Mouse (Mus musculus) megakaryocyte progenitor cell, adult 5-6 weeks (primary cell): ENCODE data around the gene Scube1. TPM values are rescaled to one million over a fixed set of nuclear protein-coding genes. Genes with fewer than 3 reads are reported as not detected.

Experiments
- ATAC-seq: replicated peaks from 2 replicates; pipeline ENCODE4 v1.8.0; 2016; ENCODE audit warnings: mild to moderate bottlenecking, moderate TSS enrichment, inconsistent platforms; ENCODE audit not compliant: poor library complexity
- total RNA-seq, 2 experiments: library from RNA; stranded (forward) in 1 of 2; stranded (reverse) in 1 of 2; fragments of 157-497, 149-512 nt in 1 of 2; fragments of 200-1000 nt in 1 of 2; gene quantifications; 2 replicates each; pipeline versions ENCODE4 v1.2.3 to v1.2.4; 2015 to 2017

Scube1 gene
- total RNA-seq (2015): not detected in 2 replicates
- not detected in 2 replicates for total RNA-seq (2017)

GRCm38 (mm10) chr15:83724886-83725269, at the start of gene Scube1:
TSS of gene Scube1 (minus strand) at chr15:83725021.
- peak; percentile 78 for ATAC-seq

GRCm38 (mm10) chr15:83772953-83773352, 48.1 kb upstream of the Scube1 start:
- ATAC-seq: no peak

GRCm38 (mm10) chr15:83772460-83772859, 47.6 kb upstream of the Scube1 start:
- ATAC-seq: no peak

- ATAC-seq: no peak
These were observed 46.7 kb upstream of the Scube1 start for GRCm38 (mm10) chr15:83771346-83772053.

GRCm38 (mm10) chr15:83765388-83766029, 40.7 kb upstream of the Scube1 start:
- ATAC-seq: no peak

- no peak for ATAC-seq
These were observed 36.7 kb upstream of the Scube1 start for GRCm38 (mm10) chr15:83761512-83761911.

- peak; percentile 50; the same call in 1 of the 2 replicates for ATAC-seq
These were observed 35.9 kb upstream of the Scube1 start for GRCm38 (mm10) chr15:83760683-83761082.

- ATAC-seq: no peak
These were observed 34.1 kb upstream of the Scube1 start for GRCm38 (mm10) chr15:83758958-83759357.

GRCm38 (mm10) chr15:83756742-83757141, 31.9 kb upstream of the Scube1 start:
- ATAC-seq: 0 out of 2 replicates have a peak, but pooled peaks have one; percentile 39

- no peak for ATAC-seq
These were observed 24.6 kb upstream of the Scube1 start for GRCm38 (mm10) chr15:83749436-83749835.

GRCm38 (mm10) chr15:83748986-83749385, 24.2 kb upstream of the Scube1 start:
- ATAC-seq: no peak

GRCm38 (mm10) chr15:83746311-83746710, 21.5 kb upstream of the Scube1 start:
- no peak for ATAC-seq

- ATAC-seq: no peak
These were observed 17.2 kb upstream of the Scube1 start for GRCm38 (mm10) chr15:83742018-83742417.

- no peak for ATAC-seq
These were observed 16.0 kb upstream of the Scube1 start for GRCm38 (mm10) chr15:83740676-83741422.

GRCm38 (mm10) chr15:83727626-83728025, 2.8 kb upstream of the Scube1 start:
- ATAC-seq: peak; percentile 42; the same call in 1 of the 2 replicates

GRCm38 (mm10) chr15:83726741-83727140, 1.9 kb upstream of the Scube1 start:
- ATAC-seq: no peak

- ATAC-seq: no peak
These were observed 857 bp upstream of the Scube1 start for GRCm38 (mm10) chr15:83725556-83726200.

GRCm38 (mm10) chr15:83724160-83724885, 498 bp downstream of the Scube1 start:
- ATAC-seq: no peak

- ATAC-seq: no peak
These were observed 9.1 kb downstream of the Scube1 start for GRCm38 (mm10) chr15:83715582-83716228.

GRCm38 (mm10) chr15:83712798-83713197, 12.0 kb downstream of the Scube1 start:
- no peak for ATAC-seq
